Mouse (Mus musculus): ENCODE results near the gene Lgals3bp. TPM values are rescaled to one million over a fixed set of nuclear protein-coding genes. Genes with fewer than 3 reads are reported as not detected.

The Lgals3bp gene
- total and polyA plus RNA-seq, 3 experiments = 67.3 to 338 (median 146) TPM

- dilution Hi-C loops (cut with MboI; ENCODE audit: extremely low pct_ligation_motif_present, extremely low pct_unique_long_range_greater_than_20kb, low sequenced_read_pairs) (no loop called here), in situ Hi-C loops (cut with MboI; ENCODE audit: low pct_ligation_motif_present, low pct_unique_long_range_greater_than_20kb, low sequenced_read_pairs) (loop anchor here (25.0 kb wide), 1 partner anchor 308 kb away; no protein-coding TSS in a partner anchor)
- Histone ChIP-seq H3K4me3 (replicated peaks in 1 of 3; ENCODE audit: low read depth in 2 of 3, low read length in 2 of 3, poor library complexity in 1 of 3) (no peak overlapping the region), H3K27ac (ENCODE audit: insufficient read depth, low read depth) (no peak overlapping the region), H3K9me3 (replicated peaks; ENCODE audit: low read length) (no peaks in the 10 kb centered on the region), H3K4me2 (ENCODE audit: insufficient read depth, low read depth, poor library complexity, severe bottlenecking) (no peak overlapping the region), H3K79me2 (replicated peaks; ENCODE audit: control insufficient read depth, extremely low read depth, insufficient read depth, poor library complexity, severe bottlenecking) (no peaks in the 10 kb centered on the region), H3K27me3 (replicated peaks) (peaks cover 93% of the 10 kb centered on the region), H3K9ac (ENCODE audit: insufficient read depth, low read depth) (no peak overlapping the region), H3K4me1 (ENCODE audit: control insufficient read depth in 1 of 2, insufficient read depth in 2 of 2) (peaks cover 10 to 15% of the 10 kb centered on the region in 2 experiments), H3K36me3 (replicated peaks in 1 of 2; ENCODE audit: control insufficient read depth in 1 of 2, insufficient read depth in 1 of 2, low read length in 1 of 2) (no peaks in the 10 kb centered on the region)
- no peak for DNase-seq (ENCODE audit: extremely low read depth)
- no peak for TF ChIP-seq TCF12 (IDR thresholded peaks at IDR 0.05; ENCODE audit: low read depth, low read length)
- TF ChIP-seq POLR2AphosphoS2 (IDR thresholded peaks at IDR 0.05; ENCODE audit: low read depth, low read length) = no peak
- no peak for TF ChIP-seq ZNF384 (IDR thresholded peaks at IDR 0.05; ENCODE audit: low read depth, low read length)
- TF ChIP-seq SMC3 (IDR thresholded peaks at IDR 0.05; ENCODE audit: low read depth, low read length) = no peak
- TF ChIP-seq BHLHE40 (IDR thresholded peaks at IDR 0.05; ENCODE audit: low read depth, low read length) = no peak
- no peak for TF ChIP-seq POLR2A (IDR thresholded peaks at IDR 0.05; ENCODE audit: low read depth, low read length)
- TF ChIP-seq NRF1 (IDR thresholded peaks at IDR 0.05; ENCODE audit: low read depth, low read length) = no peak
These were observed 27.2 kb upstream of the Lgals3bp start for GRCm38 (mm10) chr11:118428944-118429709.

DNA sequence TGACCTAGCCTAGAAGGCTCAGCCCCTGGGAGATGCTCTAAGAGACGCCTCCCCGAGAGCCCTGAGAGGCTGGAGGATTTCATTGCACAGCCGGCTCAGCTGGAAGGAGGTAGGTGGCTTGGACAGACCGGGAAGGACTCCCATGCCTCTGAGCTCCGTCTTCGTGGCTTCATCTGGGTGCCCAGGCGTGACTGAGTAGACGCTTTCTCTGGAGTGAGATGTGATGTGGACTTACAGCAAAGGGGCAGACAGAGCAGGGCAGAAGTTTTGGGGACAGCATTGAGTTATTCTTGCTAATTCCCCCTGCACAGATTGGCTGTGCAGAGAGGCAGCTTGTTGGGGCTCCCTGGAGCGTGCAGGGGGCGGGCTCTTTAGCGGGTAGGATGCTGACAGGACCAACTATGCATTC, 26.6 kb upstream of the Lgals3bp start:
- H3K4me2 ChIP-seq (ENCODE audit: insufficient read depth, low read depth, poor library complexity, severe bottlenecking) = 0 out of 2 replicates have a peak overlapping the region, but pooled peaks have one; percentile 21
- no peak overlapping the region for H3K27ac ChIP-seq (ENCODE audit: insufficient read depth, low read depth)
- peaks cover 10 to 21% of the 10 kb centered on the region in 2 experiments for H3K4me1 ChIP-seq (ENCODE audit: control insufficient read depth in 1 of 2, insufficient read depth in 2 of 2)
- no peak for TF ChIP-seq NRF1 (IDR thresholded peaks at IDR 0.05; ENCODE audit: low read depth, low read length)
- TF ChIP-seq USF1 (IDR thresholded peaks at IDR 0.05; ENCODE audit: low read depth, low read length) = no peak
- no peak for TF ChIP-seq TBP (conservative IDR thresholded peaks at IDR 0.05; ENCODE audit: low read depth, low read length)
- TF ChIP-seq RCOR1 (conservative IDR thresholded peaks at IDR 0.05; ENCODE audit: low read depth, low read length) = no peak
- TF ChIP-seq CHD2 (IDR thresholded peaks at IDR 0.05; ENCODE audit: low read length) = no peak
- TF ChIP-seq BHLHE40 (IDR thresholded peaks at IDR 0.05; ENCODE audit: low read depth, low read length) = no peak
- TF ChIP-seq MAX (IDR thresholded peaks at IDR 0.05; ENCODE audit: low read length) = no peak
- TF ChIP-seq MAFK (IDR thresholded peaks at IDR 0.05; ENCODE audit: insufficient replicate concordance, low read length) = no peak
- TF ChIP-seq JUN (IDR thresholded peaks at IDR 0.05; ENCODE audit: insufficient read depth, low read depth, low read length) = no peak
- TF ChIP-seq NELFE (IDR thresholded peaks at IDR 0.05; ENCODE audit: low read depth, low read length) = no peak
- no peak for TF ChIP-seq IRF4 (IDR thresholded peaks at IDR 0.05; ENCODE audit: low read depth, low read length)
- no peak for TF ChIP-seq ELF1 (IDR thresholded peaks at IDR 0.05; ENCODE audit: low read depth, low read length)
- no peak for TF ChIP-seq MXI1 (IDR thresholded peaks at IDR 0.05; ENCODE audit: low read depth, low read length)
- no peak for TF ChIP-seq PAX5 (IDR thresholded peaks at IDR 0.05; ENCODE audit: low read length)
- TF ChIP-seq CHD1 (IDR thresholded peaks at IDR 0.05; ENCODE audit: low read depth, low read length) = no peak
- no peak for TF ChIP-seq SIN3A (IDR thresholded peaks at IDR 0.05; ENCODE audit: low read length)
- TF ChIP-seq USF2 (conservative IDR thresholded peaks at IDR 0.05; ENCODE audit: low read depth, low read length) = no peak
- no peak for TF ChIP-seq TCF12 (IDR thresholded peaks at IDR 0.05; ENCODE audit: low read depth, low read length)
- in situ Hi-C loops (cut with MboI; ENCODE audit: low pct_ligation_motif_present, low pct_unique_long_range_greater_than_20kb, low sequenced_read_pairs) = loop anchor here (25.0 kb wide), 1 partner anchor 309 kb away; no protein-coding TSS in a partner anchor
- H3K27me3 ChIP-seq (replicated peaks) = peaks cover 92% of the 10 kb centered on the region
- no peak overlapping the region for H3K9ac ChIP-seq (ENCODE audit: insufficient read depth, low read depth)
- no peak overlapping the region for H3K4me3 ChIP-seq (replicated peaks in 1 of 3; ENCODE audit: low read depth in 2 of 3, low read length in 2 of 3, poor library complexity in 1 of 3)
- H3K79me2 ChIP-seq (replicated peaks; ENCODE audit: control insufficient read depth, extremely low read depth, insufficient read depth, poor library complexity, severe bottlenecking) = no peaks in the 10 kb centered on the region
- H3K9me3 ChIP-seq (replicated peaks; ENCODE audit: low read length) = no peaks in the 10 kb centered on the region
- dilution Hi-C loops (cut with MboI; ENCODE audit: extremely low pct_ligation_motif_present, extremely low pct_unique_long_range_greater_than_20kb, low sequenced_read_pairs) = no loop called here
- DNase-seq (ENCODE audit: extremely low read depth) = no peak
- H3K36me3 ChIP-seq (replicated peaks in 1 of 2; ENCODE audit: control insufficient read depth in 1 of 2, insufficient read depth in 1 of 2, low read length in 1 of 2) = no peaks in the 10 kb centered on the region

Data from CH12.LX (cell line).